Mouse (Mus musculus): ENCODE measurements around the gene Fitm2. TPM values are rescaled to one million over a fixed set of nuclear protein-coding genes. Genes with fewer than 3 reads are reported as not detected.
"Not testable (repeated sequence)": the region's sequence is repeated elsewhere in the genome, so short reads cannot be mapped to it uniquely, and the experiment has no call there.

The Fitm2 gene
- polyA plus RNA-seq, 1 experiment from 2014 or later: 11.2 TPM

GRCm38 (mm10) chr2:163462386-163462785 lies 10.0 kb downstream of the Fitm2 start:
- 85% methylated on average over 5 of the region's 5 CpGs for WGBS
- H3K27ac ChIP-seq (replicated peaks): no peak overlapping the region
- peaks cover 17% of the 10 kb centered on the region for H3K27me3 ChIP-seq
- peaks cover 8% of the 10 kb centered on the region; the same call in 1 of the 2 replicates for H3K36me3 ChIP-seq
- H3K4me1 ChIP-seq: no peaks in the 10 kb centered on the region
- H3K4me2 ChIP-seq (replicated peaks): no peak overlapping the region
- ATAC-seq (ENCODE audit: low FRiP score, low read depth): no peak
- no peak overlapping the region for H3K4me3 ChIP-seq
- no peaks in the 10 kb centered on the region for H3K9me3 ChIP-seq
- H3K9ac ChIP-seq (replicated peaks): no peak overlapping the region

DNA sequence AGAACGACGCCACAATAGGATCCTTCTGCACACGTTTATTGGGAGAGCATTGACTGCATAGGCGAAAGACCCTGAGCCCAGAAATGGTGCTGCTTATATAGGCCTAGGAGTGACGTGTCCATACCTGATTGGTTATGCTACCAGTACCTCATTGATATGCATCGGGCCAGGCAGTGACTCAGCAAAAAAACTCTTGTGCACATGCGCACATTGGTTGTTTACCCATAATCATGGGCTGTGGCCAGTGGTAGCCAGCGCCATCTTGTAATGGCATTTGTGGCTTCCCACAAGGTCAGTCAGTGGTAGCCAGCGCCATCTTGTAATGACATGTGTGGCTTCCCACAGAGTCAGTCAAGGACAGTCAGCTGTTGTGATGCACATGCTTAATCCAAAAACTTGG lies 11.1 kb downstream of the Fitm2 start:
- H3K36me3 ChIP-seq; H3K27ac ChIP-seq (replicated peaks); ATAC-seq (ENCODE audit: low FRiP score, low read depth); H3K4me1 ChIP-seq; H3K9me3 ChIP-seq; H3K4me3 ChIP-seq; H3K4me2 ChIP-seq (replicated peaks); H3K9ac ChIP-seq (replicated peaks): not testable (repeated sequence)
- 94% methylated on average over 9 of the region's 9 CpGs for WGBS
- H3K27me3 ChIP-seq: peaks cover 17% of the 10 kb centered on the region

GRCm38 (mm10) chr2:163460622-163461021 lies 11.8 kb downstream of the Fitm2 start:
- no peak overlapping the region for H3K4me2 ChIP-seq (replicated peaks)
- H3K27me3 ChIP-seq: peaks cover 17% of the 10 kb centered on the region
- H3K4me3 ChIP-seq: no peak overlapping the region
- H3K27ac ChIP-seq (replicated peaks): no peak overlapping the region
- no peak for ATAC-seq (ENCODE audit: low FRiP score, low read depth)
- H3K9me3 ChIP-seq: no peaks in the 10 kb centered on the region
- H3K36me3 ChIP-seq: no peaks in the 10 kb centered on the region
- 89% methylated on average over 8 of the region's 8 CpGs for WGBS
- no peak overlapping the region for H3K9ac ChIP-seq (replicated peaks)
- H3K4me1 ChIP-seq: no peaks in the 10 kb centered on the region

DNA sequence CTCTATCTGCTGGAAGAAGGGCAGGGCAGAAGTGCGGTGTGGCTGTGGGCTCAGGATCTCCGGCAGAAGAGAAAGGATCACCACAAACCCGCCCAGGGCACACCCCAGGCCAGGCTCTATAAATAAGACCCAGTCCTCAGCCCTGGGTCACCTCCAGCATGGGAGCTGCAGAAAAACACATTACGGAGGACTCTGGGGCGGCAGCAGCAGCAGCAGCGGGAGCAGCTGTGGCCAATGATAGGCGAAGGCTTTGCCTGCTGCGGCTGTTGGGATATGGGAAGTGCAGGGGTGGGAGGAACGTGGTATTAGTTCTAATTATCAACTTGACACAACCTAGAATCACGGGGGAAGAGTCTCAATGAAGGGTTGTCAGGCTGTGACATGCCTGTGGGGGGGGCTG lies 13.0 kb downstream of the Fitm2 start:
- Histone ChIP-seq H3K4me1 (no peaks in the 10 kb centered on the region), H3K27me3 (peaks cover 17% of the 10 kb centered on the region), H3K36me3 (peaks cover 9% of the 10 kb centered on the region), H3K9ac (replicated peaks) (no peak overlapping the region), H3K4me3 (no peak overlapping the region), H3K9me3 (no peaks in the 10 kb centered on the region), H3K4me2 (replicated peaks) (0 out of 2 replicates have a peak overlapping the region, but pooled peaks have one; percentile 14), H3K27ac (replicated peaks) (no peak overlapping the region)
- no peak for ATAC-seq (ENCODE audit: low FRiP score, low read depth)
- WGBS: 51% methylated on average over 10 of the region's 10 CpGs

DNA sequence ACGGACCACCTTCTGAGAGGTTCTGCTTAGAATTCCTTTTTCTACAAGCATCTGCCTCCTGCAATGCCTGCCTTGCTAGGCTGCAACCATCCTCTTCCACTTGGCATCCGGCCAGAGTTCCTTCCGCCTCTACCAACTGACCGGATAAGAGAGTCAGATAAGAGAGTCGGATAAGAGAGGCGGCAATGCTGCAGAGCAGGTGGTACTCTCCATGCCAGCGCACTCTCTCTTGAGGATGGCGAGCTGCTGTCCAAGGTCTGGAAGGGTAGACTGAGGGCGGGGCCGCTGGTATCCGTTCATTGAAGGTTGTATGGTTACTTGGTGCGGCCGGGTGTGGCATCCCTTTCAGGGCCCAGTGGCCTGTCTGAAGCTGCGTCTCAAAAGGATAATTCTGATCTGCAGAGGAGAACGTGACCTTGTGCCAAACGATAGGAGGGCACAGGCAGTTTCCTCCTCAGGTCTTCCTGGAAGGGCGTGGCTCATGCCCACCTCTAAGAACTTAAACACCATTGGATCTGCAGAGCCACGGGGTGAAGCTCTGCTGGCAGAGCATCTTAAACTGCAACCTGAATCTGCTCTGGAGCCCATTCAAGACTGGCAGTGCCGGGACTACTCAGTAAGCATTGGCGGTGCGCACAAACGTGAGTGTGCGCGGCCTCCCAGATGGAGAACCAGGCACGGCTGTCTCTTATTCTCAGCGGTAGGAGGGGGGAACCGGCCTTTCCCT lies 13.7 kb downstream of the Fitm2 start:
- H3K36me3 ChIP-seq: peaks cover 15% of the 10 kb centered on the region
- no peak for ATAC-seq (ENCODE audit: low FRiP score, low read depth)
- H3K27ac ChIP-seq (replicated peaks): no peak overlapping the region
- no peaks in the 10 kb centered on the region for H3K4me1 ChIP-seq
- peaks cover 17% of the 10 kb centered on the region for H3K27me3 ChIP-seq
- H3K9me3 ChIP-seq: no peaks in the 10 kb centered on the region
- 58% methylated on average over 27 of the region's 27 CpGs for WGBS
- H3K9ac ChIP-seq (replicated peaks): no peak overlapping the region
- H3K4me2 ChIP-seq (replicated peaks): 0 out of 2 replicates have a peak overlapping the region, but pooled peaks have one; percentile 14
- H3K4me3 ChIP-seq: no peak overlapping the region

GRCm38 (mm10) chr2:163453378-163453777 lies 19.1 kb downstream of the Fitm2 start:
- ATAC-seq (ENCODE audit: low FRiP score, low read depth): no peak
- Histone ChIP-seq H3K4me1 (no peaks in the 10 kb centered on the region), H3K9ac (replicated peaks) (no peak overlapping the region), H3K9me3 (no peaks in the 10 kb centered on the region), H3K27me3 (peaks cover 6% of the 10 kb centered on the region), H3K4me2 (replicated peaks) (no peak overlapping the region), H3K4me3 (no peak overlapping the region), H3K27ac (replicated peaks) (no peak overlapping the region), H3K36me3 (peaks cover 40% of the 10 kb centered on the region)
- WGBS: 94% methylated on average over 13 of the region's 13 CpGs

GRCm38 (mm10) chr2:163452738-163453137 lies 19.7 kb downstream of the Fitm2 start:
- no peak overlapping the region for H3K9ac ChIP-seq (replicated peaks)
- peaks cover 45% of the 10 kb centered on the region for H3K36me3 ChIP-seq
- no peak overlapping the region for H3K4me3 ChIP-seq
- WGBS: 89% methylated on average over 6 of the region's 6 CpGs
- H3K4me2 ChIP-seq (replicated peaks): no peak overlapping the region
- no peaks in the 10 kb centered on the region; the same call in 1 of the 2 replicates for H3K27me3 ChIP-seq
- no peaks in the 10 kb centered on the region for H3K9me3 ChIP-seq
- H3K4me1 ChIP-seq: no peaks in the 10 kb centered on the region
- no peak for ATAC-seq (ENCODE audit: low FRiP score, low read depth)
- no peak overlapping the region for H3K27ac ChIP-seq (replicated peaks)

- Histone ChIP-seq H3K4me3 (no peak overlapping the region), H3K27ac (replicated peaks) (no peak overlapping the region), H3K27me3 (no peaks in the 10 kb centered on the region; the same call in 1 of the 2 replicates), H3K9ac (replicated peaks) (no peak overlapping the region), H3K9me3 (no peaks in the 10 kb centered on the region), H3K4me2 (replicated peaks) (no peak overlapping the region), H3K36me3 (peaks cover 60% of the 10 kb centered on the region), H3K4me1 (no peaks in the 10 kb centered on the region)
- WGBS: 80% methylated on average over 6 of the region's 6 CpGs
- ATAC-seq (ENCODE audit: low FRiP score, low read depth): no peak
Measured at GRCm38 (mm10) chr2:163450668-163451295, 21.6 kb downstream of the Fitm2 start.

GRCm38 (mm10) chr2:163449276-163449675 lies 23.2 kb downstream of the Fitm2 start:
- Histone ChIP-seq H3K4me1 (no peaks in the 10 kb centered on the region), H3K36me3 (peaks cover 49% of the 10 kb centered on the region)

GRCm38 (mm10) chr2:163447375-163447774 lies 25.1 kb downstream of the Fitm2 start:
- H3K4me2 ChIP-seq (replicated peaks): no peak overlapping the region
- H3K4me1 ChIP-seq: no peaks in the 10 kb centered on the region
- no peaks in the 10 kb centered on the region for H3K9me3 ChIP-seq
- no peaks in the 10 kb centered on the region; the same call in 1 of the 2 replicates for H3K27me3 ChIP-seq
- WGBS: 75% methylated on average over 11 of the region's 12 CpGs
- H3K27ac ChIP-seq (replicated peaks): no peak overlapping the region
- ATAC-seq (ENCODE audit: low FRiP score, low read depth): no peak
- H3K36me3 ChIP-seq: peaks cover 33% of the 10 kb centered on the region
- no peak overlapping the region for H3K9ac ChIP-seq (replicated peaks)
- no peak overlapping the region for H3K4me3 ChIP-seq

More at GRCm38 (mm10) chr2:163449276-163449675, 23.2 kb downstream of the Fitm2 start:
- no peak overlapping the region for H3K27ac ChIP-seq (replicated peaks)
- H3K4me2 ChIP-seq (replicated peaks): no peak overlapping the region
- no peaks in the 10 kb centered on the region for H3K9me3 ChIP-seq
- H3K27me3 ChIP-seq: no peaks in the 10 kb centered on the region; the same call in 1 of the 2 replicates
- no peak overlapping the region for H3K9ac ChIP-seq (replicated peaks)
- 75% methylated on average over 3 of the region's 3 CpGs for WGBS
- no peak for ATAC-seq (ENCODE audit: low FRiP score, low read depth)
- H3K4me3 ChIP-seq: no peak overlapping the region

GRCm38 (mm10) chr2:163444017-163444416 lies 28.4 kb downstream of the Fitm2 start:
- Histone ChIP-seq H3K27me3 (no peaks in the 10 kb centered on the region), H3K4me3 (no peak overlapping the region), H3K27ac (replicated peaks) (no peak overlapping the region), H3K4me2 (replicated peaks) (no peak overlapping the region), H3K36me3 (peaks cover 22% of the 10 kb centered on the region), H3K9me3 (no peaks in the 10 kb centered on the region), H3K9ac (replicated peaks) (no peak overlapping the region), H3K4me1 (peaks cover 22% of the 10 kb centered on the region)
- 75% methylated on average over 7 of the region's 7 CpGs for WGBS
- ATAC-seq (ENCODE audit: low FRiP score, low read depth): no peak

DNA sequence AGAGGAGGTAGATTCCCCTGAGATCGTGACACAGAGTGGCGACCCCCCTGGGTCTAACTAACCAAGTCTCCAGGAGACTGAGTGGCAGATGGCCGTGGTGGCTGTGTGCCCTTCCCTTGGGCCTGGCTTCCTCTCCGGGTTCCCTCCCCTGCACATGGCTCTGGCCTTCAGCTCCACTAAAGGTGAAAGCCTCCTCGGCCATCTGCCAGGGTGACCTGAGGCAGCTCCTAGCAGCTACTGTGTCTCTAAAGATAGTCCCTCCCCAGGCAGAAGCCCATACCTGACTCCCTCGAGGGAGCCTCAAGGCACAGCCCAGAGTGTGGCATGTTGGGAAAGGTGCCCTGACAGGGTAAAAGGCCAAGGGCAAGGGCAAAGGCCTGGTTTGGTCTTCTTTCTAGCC lies 28.9 kb downstream of the Fitm2 start:
- no peak overlapping the region for H3K9ac ChIP-seq (replicated peaks)
- no peak for ATAC-seq (ENCODE audit: low FRiP score, low read depth)
- H3K9me3 ChIP-seq: no peaks in the 10 kb centered on the region
- H3K27ac ChIP-seq (replicated peaks): no peak overlapping the region
- H3K4me2 ChIP-seq (replicated peaks): no peak overlapping the region
- peaks cover 27% of the 10 kb centered on the region for H3K4me1 ChIP-seq
- H3K27me3 ChIP-seq: 0 out of 2 replicates have a peak, but pooled peaks cover 4% of the 10 kb centered on the region
- WGBS: 72% methylated on average over 6 of the region's 6 CpGs
- H3K4me3 ChIP-seq: no peak overlapping the region
- H3K36me3 ChIP-seq: peaks cover 21% of the 10 kb centered on the region
